Mouse (Mus musculus): Measurements from ENCODE around the gene Mdfic.

Gene Mdfic

DNA sequence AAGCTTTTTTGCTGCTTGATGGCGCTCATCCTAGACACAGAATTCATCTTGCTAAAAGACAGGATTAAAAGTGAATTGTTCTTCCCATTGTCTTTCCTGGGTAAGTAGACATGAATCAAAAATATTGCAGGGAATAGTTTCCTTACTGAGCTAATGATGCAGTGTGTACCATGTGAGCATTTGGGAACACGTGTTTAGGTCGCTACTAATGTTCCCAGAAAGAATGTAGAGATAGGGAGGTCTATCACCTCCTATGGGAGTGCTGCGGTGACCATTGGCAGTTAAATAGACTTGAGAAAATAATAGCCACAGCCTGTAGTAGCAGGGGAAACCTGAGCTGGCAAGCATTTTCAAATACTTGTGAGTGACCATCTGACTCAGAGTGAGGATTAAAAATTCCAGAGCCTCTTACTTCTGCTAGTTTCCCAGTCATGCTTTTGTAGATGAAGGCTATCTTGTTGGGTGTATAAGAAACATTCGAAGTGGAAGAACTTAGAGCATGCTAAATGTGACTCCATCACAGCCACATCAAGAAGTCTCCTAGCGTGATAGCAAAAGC, 22.2 kb downstream of the Mdfic start:
- no peak for DNase-seq (ENCODE audit: low read depth)

DNA sequence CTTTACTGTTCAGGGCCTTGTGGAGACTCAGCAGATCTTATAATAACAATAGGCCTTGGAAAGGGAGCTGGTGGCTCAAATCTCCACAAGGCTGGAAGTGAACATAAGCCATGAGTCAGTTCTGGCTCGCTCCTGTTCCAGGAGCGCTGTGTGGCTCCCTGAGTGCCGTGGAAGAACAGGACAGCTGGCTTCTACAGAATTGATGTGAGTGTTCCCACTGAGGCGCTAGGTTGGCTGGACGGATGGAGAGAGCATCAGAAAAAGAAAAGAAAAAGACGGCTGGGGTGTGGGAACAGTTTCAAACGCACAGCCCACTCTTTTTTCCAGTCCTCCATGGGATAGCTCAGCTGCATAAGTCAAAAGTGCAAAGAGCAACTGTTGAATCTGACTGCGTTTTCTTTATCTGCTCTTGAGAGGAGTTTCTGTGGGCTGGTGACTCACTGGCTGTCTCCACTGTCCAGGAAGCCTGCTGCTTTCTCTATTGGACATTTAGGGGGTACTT, 22.9 kb downstream of the Mdfic start:
- no peak for DNase-seq (ENCODE audit: low read depth)

DNA sequence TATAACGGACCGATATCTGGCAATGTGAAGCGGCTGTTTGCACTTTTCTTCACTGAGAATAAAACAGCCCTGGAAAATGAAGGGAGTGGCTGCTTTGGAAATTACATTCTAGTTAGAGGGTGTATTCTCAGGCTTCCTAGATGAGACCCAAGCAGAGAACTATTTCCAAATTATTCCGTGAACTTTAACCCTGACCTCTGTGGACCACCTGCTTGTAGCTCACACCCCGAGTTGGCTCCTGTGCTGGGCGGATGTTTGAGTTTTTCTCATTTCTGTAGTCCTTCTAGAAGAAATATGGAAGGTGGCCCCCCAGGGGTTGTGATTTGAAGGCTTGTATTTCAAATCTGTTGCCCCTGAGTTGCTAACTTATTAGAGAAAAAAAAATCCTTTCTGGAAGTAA, 23.3 kb downstream of the Mdfic start:
- DNase-seq (ENCODE audit: low read depth) = no peak

DNA sequence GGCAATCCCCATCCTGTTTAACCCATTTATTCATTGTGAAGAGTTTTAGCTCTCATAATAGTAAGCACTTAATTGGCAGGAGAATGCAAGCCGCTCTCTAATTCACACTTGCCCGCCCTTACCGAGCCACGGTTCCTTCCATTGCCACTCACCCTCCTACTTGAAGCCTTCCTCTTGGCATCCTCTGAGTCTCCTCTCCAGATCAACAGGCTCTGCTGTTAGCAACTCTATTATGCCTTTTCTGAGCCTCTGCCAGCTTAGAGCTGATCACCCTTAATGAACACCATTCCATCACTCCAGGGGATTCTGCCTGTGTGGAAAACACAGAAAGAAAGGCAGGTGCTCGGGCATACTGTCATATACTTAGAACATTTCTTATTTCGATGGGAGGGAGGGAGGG, 24.9 kb downstream of the Mdfic start:
- DNase-seq (ENCODE audit: low read depth) = no peak

DNA sequence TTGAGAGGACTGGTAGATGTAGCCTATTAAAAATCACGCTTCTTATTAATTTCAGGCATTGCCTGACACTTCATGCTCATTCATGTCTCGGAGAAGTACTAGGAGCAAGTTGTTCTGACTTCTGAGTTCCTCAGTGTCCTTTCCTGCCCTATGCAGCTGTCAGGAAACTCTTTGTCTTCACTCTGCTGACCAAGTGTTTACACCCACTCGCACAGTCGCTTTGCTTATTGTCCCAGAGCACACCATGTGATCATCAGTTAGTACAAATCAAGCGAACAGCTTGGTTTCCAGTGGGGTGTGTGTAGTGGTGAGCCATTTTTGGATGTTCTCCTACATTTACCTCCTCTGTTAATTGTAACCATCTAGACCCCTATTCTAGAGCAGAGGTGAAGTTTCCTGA, 25.4 kb downstream of the Mdfic start:
- no peak for DNase-seq (ENCODE audit: low read depth)

DNA sequence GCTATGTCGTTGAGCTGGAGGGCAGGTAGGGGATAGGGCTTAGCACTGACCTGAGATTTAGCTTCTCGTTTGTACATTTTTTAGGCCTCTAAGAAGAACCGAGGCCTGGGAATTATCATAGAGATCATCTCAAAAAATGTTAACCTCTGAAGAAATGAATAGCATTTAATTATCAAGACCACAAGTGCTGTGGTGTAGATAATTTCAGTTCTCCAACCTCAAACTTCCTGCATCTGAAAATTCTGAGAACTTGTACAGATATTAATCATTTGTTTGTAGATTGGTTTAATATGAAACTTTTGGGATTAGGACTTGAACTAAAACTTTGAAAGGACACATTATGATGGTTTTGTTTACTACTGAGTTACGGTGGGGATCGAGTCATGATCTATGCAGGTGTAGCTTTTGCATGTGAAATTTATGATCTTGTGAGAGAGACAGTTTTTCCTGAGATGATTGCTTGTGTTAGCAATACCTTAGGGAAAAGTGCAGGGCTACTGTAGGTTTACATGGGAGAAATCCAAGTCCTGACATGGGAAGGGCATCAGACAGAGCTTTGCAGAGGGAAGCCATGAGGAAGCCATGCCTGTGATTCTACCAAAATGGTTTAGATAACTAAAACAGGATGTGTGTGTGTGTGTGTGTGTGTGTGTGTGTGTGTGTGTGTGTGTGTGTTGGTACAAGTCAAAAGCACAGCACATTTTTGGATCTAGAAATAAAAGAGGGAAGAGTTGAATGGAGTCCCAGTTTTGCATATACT, 27.1 kb downstream of the Mdfic start:
- peak; percentile 51 for DNase-seq (ENCODE audit: low read depth)

DNA sequence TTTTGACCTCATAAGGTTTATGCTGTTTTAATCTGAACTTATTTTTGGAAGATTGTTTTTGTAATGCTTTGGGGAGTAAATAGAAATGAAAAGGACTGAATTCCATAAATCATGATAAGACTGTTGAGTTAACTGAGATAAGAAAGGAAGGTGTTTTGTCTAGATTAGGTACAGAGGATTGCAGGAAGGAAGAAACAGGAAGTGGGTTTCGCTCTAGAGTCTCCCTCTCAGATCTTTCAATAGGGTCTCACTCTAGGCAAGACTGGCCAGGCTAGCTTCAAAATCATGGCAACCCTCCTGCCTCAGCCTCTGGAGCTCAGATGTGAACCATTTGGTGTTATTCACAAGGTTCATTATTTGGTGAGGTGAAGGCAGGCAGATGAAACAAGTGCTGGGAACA, 27.8 kb downstream of the Mdfic start:
- peak; percentile 35 for DNase-seq (ENCODE audit: low read depth)

DNA sequence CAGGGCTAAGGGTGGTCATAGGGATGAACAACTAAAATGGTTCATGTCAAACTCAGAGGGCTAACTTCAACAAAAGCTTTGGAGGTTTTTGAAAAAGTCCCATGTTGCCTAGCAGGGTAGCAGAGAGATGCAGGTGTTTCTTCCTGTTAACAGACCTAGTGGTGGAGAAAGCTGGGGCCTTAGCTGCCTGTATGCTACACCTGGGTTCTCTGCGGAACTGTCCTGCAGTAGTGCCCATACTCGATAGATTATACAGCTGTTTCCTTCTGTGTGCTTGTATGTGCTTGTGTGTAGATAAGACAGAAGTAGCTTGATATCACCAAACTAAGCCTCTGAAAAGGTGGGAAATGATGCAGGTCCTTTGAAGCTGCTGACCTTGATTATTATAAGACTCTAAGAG, 28.5 kb downstream of the Mdfic start:
- DNase-seq (ENCODE audit: low read depth) = no peak

DNA sequence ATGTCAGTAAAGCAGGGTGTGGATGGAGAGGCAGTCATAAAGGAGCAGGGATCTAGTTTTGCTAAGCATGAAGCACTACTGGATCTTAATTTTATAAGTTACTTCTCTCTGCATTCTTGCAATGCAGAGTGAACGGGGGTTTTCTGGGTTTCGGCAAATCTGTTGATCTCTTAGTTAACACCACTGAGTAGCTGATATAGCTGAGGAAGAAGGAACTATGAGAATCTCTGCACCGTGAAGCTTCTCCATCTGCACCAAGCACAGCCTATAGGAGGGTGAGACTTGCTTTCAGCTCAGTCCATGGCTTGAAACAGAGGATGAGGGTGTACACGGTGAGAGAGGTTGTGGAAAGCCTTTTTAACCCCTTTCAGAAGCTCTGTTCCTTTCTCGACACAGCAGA, 29.6 kb downstream of the Mdfic start:
- DNase-seq (ENCODE audit: low read depth) = no peak

DNA sequence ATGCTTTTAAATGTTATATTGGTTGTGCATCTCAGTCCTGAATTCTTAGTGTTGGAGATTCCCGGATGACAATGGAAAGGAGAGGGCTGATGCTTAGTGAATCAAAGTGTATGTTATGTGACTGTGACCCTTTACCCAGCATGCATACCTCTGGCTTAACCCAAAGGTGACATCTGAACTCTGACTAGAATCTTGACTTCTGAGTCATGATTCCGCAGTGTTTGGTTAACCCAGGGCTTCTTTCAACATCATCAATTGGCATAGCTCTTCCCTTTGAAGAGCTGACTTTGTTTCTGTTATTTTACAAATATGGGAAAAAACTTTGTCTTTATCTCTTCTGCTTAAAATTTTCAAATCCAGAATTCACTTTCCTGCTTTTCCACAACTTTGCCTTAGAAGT, 30.9 kb downstream of the Mdfic start:
- DNase-seq (ENCODE audit: low read depth) = no peak

DNA sequence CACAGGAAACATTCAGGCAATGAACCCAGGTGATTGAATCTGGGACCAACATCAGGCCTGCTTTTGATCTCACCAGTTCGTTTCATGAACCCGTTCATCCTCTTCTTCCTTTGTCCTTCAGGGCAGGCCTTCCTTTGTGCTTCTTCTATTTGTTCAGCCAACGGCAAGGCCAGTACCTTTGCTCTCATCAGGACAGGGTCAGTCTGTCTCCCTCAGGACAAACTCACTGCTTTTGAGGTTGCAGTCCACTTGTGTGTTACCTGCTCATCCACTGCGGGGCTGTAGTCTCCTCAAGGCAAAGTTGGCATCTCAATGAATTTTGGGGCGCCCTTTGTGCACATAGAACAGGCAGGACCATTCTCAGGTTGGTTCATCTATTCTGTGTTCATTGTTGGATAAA, 31.7 kb downstream of the Mdfic start:
- no peak for DNase-seq (ENCODE audit: low read depth)

DNA sequence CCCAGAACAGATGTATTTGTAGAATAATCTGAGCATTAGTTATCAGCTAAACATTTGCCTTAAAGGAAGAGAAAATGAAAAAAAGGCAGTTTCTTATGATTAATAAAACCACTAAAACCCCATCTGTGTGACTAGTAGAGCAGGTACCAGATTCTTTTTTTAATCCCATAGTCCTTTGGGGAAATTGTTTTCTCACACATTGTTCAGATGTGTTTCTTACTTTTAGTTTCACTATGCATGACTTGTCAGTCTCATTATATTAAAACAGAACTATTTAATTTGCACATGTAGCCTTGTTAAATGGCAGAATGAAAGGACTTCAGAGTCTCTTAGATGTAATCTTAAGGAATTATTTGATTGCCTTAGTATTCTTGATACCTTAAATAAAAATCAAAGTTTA, 32.7 kb downstream of the Mdfic start:
- peak; percentile 17 for DNase-seq (ENCODE audit: low read depth)

DNA sequence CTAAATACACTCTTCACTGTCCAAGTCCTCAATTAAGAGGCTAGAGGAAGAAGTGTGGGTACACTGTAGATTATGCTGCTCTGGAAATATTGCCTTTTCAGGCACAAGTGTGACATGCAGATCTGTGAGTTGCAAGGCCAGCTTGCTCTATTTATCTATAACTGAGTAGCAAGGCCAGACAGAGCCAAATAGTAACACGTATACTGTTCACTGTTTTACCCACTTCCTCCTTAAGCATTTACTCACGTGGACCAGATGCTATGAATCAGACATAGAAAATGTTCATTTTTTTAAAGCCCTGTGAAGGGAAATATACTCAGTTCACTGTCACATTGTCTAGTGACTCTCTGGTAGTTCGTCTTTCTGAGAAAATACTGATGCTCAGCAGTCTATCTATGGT, 37.9 kb downstream of the Mdfic start:
- DNase-seq (ENCODE audit: low read depth) = no peak

DNA sequence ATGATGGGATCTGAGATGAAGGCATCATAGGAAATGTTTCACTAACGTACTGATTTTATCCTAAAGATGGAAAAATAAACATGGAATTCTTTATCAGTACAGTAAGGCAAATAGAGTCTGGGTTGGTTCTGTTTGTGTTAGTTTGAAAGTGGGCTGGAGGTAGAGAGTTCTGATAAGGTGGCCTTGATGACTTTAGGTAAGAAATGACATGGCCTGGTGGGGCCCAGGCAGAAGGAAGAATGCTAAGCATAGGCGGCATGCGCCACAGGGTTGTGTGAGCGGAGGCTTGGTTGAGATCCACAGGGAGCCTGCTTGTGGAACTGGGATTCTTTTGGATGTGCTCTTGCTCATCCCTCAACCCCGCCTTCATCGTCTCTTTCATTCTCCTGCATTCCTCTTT, 40.3 kb downstream of the Mdfic start:
- DNase-seq (ENCODE audit: low read depth) = no peak

DNA sequence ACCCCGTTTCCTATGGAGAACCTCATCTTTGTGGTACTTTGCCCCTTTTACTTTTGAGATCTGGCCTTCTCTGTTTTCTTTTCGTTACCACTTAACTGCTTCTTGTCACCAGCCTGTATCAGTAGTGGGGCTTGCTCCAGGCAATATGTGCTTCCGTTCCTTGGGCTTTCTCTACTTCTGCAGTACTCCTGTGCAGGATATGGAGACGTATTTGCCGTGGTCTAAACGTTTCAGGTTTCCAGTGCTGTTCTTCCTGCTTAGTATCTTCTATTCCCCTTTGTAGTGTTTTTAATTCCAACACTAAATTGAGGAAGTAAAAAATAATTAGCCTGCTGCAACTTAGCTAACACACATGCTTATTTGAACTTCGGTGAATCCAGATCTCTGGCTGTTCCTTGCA, 43.6 kb downstream of the Mdfic start:
- DNase-seq (ENCODE audit: low read depth) = no peak

DNA sequence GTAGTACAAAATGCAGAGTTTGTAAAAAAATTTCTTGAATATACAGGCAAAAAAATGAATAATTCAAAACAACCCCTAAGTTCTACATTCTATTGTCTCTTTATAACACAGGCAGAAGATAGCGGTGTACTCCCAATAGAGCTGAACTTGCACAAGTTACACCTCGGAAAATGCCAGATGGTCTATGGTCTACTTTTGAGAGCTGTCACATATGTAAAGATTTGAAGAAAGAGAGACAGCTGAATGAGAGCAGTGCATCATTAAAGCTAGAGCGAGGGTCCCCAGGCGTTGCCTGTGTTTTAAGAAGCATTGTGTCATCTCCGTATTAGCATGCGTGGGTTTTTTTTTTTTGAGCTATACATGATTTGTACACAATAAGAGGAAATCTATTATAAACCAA, 47.0 kb downstream of the Mdfic start:
- no peak for DNase-seq (ENCODE audit: low read depth)

DNA sequence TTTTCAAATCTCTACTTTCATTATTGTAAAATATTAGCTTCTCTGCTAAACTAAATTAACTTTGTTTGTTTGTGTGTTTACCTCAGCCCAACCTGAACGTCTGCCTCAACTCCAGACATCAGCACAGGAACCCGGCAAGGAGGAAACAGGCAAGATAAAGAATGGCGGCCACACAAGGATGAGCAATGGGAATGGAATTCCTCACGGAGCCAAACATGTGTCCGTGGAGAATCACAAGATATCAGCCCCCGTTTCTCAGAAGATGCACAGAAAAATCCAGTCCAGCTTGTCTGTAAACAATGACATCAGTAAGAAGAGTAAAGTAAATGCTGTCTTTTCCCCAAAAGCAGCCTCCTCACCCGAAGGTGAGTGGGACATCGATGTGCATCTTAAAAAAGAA, 49.7 kb downstream of the Mdfic start:
- no peak for DNase-seq (ENCODE audit: low read depth)

DNA sequence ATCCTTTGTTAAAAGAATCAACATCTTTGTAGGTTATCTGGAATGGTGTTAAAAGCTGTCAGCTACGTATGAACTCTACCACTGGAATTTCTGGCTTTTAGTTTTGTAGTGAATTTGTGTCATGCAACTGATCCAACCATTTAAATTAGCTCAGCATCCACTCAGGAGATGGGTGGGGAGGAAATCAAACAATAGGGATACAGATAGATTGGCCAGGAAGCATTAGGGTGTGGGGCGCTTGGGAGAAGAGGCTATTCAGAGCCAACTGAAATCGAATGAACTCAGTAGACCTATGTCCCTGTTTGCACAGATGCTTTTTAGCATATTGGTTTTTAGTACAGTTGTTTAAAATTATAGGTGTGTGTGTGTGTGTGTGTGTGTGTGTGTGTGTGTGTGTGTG, 56.6 kb downstream of the Mdfic start:
- no peak for DNase-seq (ENCODE audit: low read depth)

DNA sequence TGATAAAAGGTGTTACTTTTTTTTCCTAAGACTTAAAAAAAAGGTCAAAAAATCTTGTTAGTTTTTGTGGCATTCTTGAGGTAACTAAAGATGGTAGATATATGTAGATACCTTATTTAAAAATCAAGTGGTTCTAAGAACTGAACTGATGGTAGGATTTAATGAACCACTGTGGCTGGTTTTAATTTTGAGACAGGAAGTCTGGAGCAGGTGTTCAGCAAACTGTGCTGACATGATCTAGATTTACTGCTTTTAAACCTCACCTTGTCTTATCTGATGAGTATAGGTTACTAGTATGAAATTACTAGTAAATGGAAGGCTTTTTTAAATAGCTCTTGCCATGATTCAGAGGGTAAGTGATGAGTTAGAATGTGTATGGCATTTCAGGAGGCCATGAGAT, 59.7 kb downstream of the Mdfic start:
- DNase-seq (ENCODE audit: low read depth) = no peak

DNA sequence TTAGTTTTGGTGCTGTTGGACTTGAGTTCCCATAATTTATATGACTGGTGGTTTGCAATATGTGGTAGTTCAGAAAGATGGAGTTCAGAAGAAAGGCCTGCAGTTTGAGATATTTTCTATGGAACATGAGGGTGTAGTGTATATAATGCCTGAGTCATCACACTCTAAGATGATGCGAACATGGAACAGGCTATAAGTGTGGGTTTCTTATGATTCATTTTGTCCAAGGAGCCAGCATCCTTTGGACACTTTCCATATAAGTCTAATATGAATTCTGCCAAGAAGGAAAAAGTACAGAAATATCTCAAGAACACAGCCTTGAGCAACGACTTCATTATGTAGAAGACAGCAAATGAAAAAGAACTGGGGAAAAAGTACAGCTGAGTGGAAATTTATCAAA, 60.2 kb downstream of the Mdfic start:
- peak; percentile 20 for DNase-seq (ENCODE audit: low read depth)

DNA sequence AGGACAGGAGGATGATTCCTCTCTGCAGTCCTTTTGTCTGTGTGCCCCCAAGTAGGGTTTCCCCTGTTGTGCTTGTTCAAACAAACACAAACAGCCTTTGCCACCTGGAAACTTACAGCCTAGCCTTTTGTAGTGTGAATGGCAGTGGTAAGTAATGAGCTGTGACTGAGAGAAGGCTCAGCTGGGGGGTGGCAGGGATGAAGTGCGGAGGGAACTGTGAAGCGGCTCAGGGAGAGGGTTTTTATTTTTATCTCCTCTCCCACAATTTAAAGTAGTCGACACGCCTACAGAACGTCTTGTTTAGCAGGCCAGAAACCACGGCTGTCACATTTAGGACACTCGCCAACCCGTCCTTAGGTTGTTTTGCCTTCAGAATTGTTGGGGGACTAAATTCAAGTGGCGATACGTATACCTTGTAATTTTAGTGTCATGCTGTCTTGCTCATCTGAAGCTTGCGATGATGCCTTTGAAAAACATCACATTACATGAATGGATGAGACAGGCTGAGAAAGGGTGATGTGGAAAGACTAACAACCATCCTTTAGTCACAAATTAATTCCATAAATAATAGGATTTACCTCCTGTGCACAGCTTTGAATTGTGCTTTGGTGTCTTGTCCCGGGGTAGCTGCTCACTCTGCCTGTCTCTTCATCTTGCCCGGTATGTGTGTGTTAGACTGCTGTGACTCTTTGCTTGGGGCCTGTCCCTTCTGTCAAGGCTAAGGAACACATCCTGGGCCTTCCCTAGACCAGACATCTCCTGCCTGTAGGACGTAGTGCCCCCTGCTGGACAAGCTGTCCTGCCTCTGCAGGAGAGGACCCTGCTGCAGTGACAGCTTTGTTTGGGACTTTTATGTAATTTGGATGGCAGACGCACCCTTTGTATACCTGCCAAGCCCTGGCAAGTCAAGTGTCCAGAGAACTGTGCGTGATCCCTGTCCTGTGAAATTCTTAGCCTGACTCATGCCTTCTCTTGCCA, 69.4 kb downstream of the Mdfic start:
- peak; percentile 88 for DNase-seq (ENCODE audit: low read depth)

DNA sequence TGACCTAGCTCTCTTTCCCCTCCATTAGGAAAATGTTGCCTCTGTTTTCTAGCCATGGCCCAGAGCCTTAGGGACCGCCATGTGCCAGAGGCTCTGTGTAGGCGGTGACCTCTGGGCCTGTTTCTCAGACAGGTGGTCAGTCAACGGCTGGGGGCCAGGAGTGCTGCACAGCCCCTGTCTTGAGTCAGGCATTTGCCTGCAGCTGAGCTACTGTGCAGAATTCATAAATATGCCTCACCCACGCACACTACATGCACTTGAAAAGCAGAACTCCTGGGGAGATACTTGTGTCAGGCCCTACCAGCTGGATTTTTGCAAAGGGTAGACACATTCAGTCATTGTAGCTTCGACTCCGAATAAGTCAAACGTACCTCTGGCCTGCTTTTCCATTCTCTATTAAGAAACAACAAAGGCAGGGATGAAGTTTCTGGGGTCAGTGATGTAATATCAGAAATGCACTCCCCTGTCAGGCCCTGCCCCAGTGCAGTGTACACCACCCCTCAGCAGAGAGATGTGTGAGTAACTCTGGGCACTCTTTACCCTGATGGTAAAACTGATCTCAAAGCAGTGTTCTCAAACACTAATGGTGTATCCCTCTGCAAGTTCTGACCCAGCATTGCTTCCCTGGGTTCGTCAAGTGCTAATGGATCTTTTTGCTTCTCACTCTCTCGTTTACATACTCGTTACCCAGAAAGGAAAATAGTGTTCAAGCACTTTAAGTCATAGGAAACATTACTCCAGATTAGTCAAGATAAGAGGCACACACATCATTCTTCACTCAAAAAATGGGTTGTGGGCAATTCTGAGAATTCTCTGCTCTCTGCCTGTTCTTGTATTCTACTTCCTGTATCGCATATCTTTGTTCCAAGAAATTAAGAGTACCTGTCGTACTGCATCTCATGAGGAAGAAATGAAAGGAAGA, 72.5 kb downstream of the Mdfic start:
- peak; percentile 87 for DNase-seq (ENCODE audit: low read depth)

Data from induced T-regulatory cell, adult 2 months (primary cell).